In the genomic region with DNA sequence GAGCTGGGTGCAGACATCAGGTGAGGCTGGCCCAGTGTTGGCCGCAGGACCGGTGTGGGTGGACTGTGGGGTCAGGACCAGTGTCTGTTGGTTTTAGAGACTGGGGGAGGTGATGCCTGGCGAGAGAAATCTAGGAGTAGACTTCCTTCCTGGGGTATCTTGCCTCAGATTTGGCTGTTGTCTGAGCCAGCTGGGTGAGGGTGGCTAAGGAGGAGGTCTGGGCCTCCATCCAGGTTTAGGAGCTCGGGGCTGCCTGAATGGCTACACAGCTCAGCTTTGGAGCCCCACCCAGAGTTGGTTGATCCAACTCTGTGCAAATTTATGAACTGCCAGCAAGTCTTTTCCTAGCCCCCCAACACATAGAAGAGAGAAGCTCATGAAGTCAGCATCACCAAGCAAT, we compare ENCODE assay signal across 18 mouse cellular contexts. TPM values are rescaled to one million over a fixed set of nuclear protein-coding genes. Genes with fewer than 3 reads are reported as not detected.
"Had no signal": no experiment of that assay in that cellular context is flagged by ENCODE, and none has a peak within 500 bp of the region (broad histone marks: within the 10 kb centered on the region; RNA-seq: fewer than 3 reads in every experiment).

No protein-coding gene starts in this region.

- H3K4me1 ChIP-seq: midbrain, embryonic 13.5 days had no signal

- H3K27me3 ChIP-seq: midbrain, embryonic 13.5 days had no signal

- H3K9ac ChIP-seq: limb, embryonic 13.5 days; liver, embryonic 14.5 days; midbrain, embryonic 13.5 days had no signal

- H3K4me3 ChIP-seq: limb, embryonic 13.5 days; midbrain, embryonic 13.5 days had no signal

- H3K36me3 ChIP-seq: limb, embryonic 13.5 days; midbrain, embryonic 13.5 days had no signal

- DNase-seq: kidney, adult 11 months; kidney, adult 9 months; kidney, postnatal 36 days; layer of hippocampus, postnatal 36 days; left cerebral cortex, postnatal 4 days; thymus, adult 18-20 months; thymus, postnatal 14 days had no signal

- H3K27ac ChIP-seq: kidney, postnatal 0 days; limb, embryonic 13.5 days; liver, embryonic 14.5 days; midbrain, embryonic 13.5 days; stomach, postnatal 0 days had no signal

RNA-seq across cellular contexts. Expression of a gene that starts 19.0 kb away (rescaled TPM):
- total RNA-seq: layer of hippocampus, postnatal 36 days; left cerebral cortex, postnatal 4 days had no signal

RNA-seq across cellular contexts. Expression of a gene that starts 23.2 kb away (rescaled TPM):
- total RNA-seq: layer of hippocampus, adult 18-20 months; layer of hippocampus, postnatal 36 days; left cerebral cortex, postnatal 4 days; liver, adult 2 months; megakaryocyte-erythroid progenitor cell, adult 5-6 weeks; midbrain, postnatal 0 days had no signal
- polyA plus RNA-seq: kidney, postnatal 0 days; limb, embryonic 13.5 days; liver, adult 2 months; liver, embryonic 14.5 days; lung, postnatal 0 days; midbrain, embryonic 13.5 days; midbrain, postnatal 0 days; neural tube, embryonic 14.5 days; stomach, postnatal 0 days had no signal

RNA-seq across cellular contexts. Expression of a gene that starts 29.6 kb away (rescaled TPM):
- total RNA-seq: layer of hippocampus, adult 18-20 months; layer of hippocampus, postnatal 36 days; left cerebral cortex, postnatal 4 days; liver, adult 2 months; megakaryocyte-erythroid progenitor cell, adult 5-6 weeks; midbrain, postnatal 0 days had no signal
- polyA plus RNA-seq: kidney, postnatal 0 days; limb, embryonic 13.5 days; liver, adult 2 months; liver, embryonic 14.5 days; lung, postnatal 0 days; midbrain, embryonic 13.5 days; midbrain, postnatal 0 days; neural tube, embryonic 14.5 days; stomach, postnatal 0 days had no signal

RNA-seq across cellular contexts. Expression of a gene that starts 39.0 kb away (rescaled TPM):
- total RNA-seq: layer of hippocampus, adult 18-20 months; layer of hippocampus, postnatal 36 days; left cerebral cortex, postnatal 4 days; liver, adult 2 months; megakaryocyte-erythroid progenitor cell, adult 5-6 weeks; midbrain, postnatal 0 days had no signal
- polyA plus RNA-seq: kidney, postnatal 0 days; limb, embryonic 13.5 days; liver, adult 2 months; liver, embryonic 14.5 days; lung, postnatal 0 days; midbrain, embryonic 13.5 days; midbrain, postnatal 0 days; neural tube, embryonic 14.5 days; stomach, postnatal 0 days had no signal

RNA-seq across cellular contexts. Expression of a gene that starts 43.9 kb away (rescaled TPM):
- total RNA-seq: layer of hippocampus, adult 18-20 months; layer of hippocampus, postnatal 36 days; left cerebral cortex, postnatal 4 days; liver, adult 2 months; megakaryocyte-erythroid progenitor cell, adult 5-6 weeks; midbrain, postnatal 0 days had no signal
- polyA plus RNA-seq: kidney, postnatal 0 days; limb, embryonic 13.5 days; liver, adult 2 months; liver, embryonic 14.5 days; lung, postnatal 0 days; midbrain, embryonic 13.5 days; midbrain, postnatal 0 days; neural tube, embryonic 14.5 days had no signal
